Mouse (Mus musculus) MN1 (cell line): ENCODE results near the gene Ank2.

Experiments used
- DNase-seq: peaks from one replicate; pipeline ENCODE4 v3.0.0-alpha.2; 2016; ENCODE audit warnings: low spot score

Gene Ank2

GRCm38 (mm10) chr3:127019728-127020127 is 479.4 kb downstream of the Ank2 start:
- DNase-seq, result no peak

- DNase-seq, result no peak
Observed at GRCm38 (mm10) chr3:127019109-127019508, 480.0 kb downstream of the Ank2 start.

DNA sequence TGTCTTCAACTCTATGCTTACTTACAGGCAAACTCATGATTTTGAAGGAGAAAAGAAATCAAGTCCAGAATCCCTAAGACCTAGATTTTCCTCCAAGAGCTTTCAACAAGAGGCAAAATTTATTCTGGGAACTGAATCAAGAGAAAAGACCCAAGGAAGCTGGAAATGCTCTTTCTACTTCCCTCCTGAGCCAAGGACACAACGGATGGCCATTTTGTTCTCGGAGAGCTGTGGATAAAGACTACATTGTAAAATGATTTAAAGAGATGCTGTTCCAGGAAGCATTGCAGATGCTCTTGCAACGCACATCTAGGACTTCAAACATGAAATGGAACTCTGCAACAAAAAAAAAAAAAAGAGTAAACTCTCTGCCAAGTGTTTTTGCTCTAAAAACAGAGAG is 481.6 kb downstream of the Ank2 start:
- no peak for DNase-seq

- no peak for DNase-seq
Observed at GRCm38 (mm10) chr3:127015596-127015995, 483.6 kb downstream of the Ank2 start.

GRCm38 (mm10) chr3:127015175-127015574 is 484.0 kb downstream of the Ank2 start:
- no peak for DNase-seq

DNA sequence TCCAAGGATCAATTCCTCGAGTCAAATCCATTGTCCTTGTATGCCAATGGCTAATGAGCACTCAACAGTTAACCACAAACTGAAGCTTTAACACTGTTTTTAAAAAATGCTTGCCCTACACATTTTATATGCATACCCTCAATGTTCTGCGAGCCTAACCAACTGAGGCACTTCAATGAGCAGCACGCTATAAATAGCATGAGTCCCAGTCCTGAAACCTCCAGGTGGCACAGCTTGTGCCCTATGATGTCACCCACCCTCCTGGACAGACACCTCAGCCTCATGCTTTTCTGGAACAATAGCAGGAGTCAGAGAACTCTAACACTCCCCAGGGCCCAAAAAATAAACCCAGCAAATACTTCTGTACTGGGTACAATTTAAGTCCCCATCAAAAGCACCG is 485.2 kb downstream of the Ank2 start:
- DNase-seq, result no peak

- DNase-seq, result no peak
Observed at GRCm38 (mm10) chr3:127012525-127012924, 486.6 kb downstream of the Ank2 start.

- no peak for DNase-seq
Observed at GRCm38 (mm10) chr3:127005898-127006673, 493.1 kb downstream of the Ank2 start.

GRCm38 (mm10) chr3:127004860-127005633 is 494.1 kb downstream of the Ank2 start:
- no peak for DNase-seq

DNA sequence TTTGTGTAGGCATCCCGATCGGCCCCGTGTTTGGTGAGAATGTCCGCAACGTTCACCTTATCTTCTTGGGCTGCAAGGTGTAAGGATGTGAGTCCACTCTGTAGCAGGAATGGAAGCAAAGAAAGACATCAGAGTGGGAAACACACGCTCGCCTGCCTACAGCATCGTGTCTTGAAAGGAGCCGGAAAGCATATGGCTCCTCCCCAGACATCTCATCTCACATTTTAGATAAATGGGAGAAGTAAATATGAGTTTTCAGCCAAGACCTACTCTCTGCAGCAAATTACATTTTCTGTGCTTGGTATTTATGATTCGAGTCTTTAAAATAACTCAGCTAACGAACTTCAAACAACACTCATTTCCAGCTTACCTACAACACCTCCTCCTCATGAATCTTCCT is 495.2 kb downstream of the Ank2 start:
- no peak for DNase-seq

- DNase-seq, result no peak
Observed at GRCm38 (mm10) chr3:126998742-126999112, 500.4 kb downstream of the Ank2 start.

DNA sequence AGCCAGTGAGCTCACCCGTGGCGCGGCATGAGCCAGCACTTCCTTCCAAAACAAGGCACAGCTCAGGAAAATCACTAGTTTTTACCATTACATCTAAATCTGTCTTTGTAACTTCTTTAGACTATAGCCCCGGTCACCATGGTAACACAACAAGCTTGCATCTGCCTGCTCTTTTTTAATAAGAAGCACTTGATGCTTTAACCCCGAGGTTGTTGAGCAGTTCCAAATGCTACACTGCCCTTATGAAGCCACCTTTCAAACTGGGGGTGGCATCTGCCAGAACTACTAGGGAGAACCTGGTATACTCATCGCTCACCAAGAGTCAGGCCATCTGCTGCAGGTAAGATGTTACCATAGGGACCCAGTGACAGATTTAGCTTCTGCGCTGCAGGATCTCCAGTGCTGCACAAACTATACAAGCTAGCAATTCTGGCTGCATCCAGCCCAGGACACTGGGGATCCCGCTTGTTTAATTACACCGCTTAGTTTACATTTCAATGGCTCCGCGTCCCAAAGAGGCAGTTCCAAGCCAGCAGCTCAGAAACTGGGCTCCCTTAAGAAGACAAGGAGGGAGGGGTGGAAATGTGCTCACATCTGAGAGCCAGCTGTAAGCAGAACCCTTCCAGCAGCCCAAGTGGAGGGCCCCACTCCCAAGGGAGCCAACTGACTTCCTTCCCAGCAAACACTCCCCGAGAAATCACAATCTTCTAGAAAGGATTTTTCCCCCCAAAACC is 501.0 kb downstream of the Ank2 start:
- DNase-seq, result no peak

DNA sequence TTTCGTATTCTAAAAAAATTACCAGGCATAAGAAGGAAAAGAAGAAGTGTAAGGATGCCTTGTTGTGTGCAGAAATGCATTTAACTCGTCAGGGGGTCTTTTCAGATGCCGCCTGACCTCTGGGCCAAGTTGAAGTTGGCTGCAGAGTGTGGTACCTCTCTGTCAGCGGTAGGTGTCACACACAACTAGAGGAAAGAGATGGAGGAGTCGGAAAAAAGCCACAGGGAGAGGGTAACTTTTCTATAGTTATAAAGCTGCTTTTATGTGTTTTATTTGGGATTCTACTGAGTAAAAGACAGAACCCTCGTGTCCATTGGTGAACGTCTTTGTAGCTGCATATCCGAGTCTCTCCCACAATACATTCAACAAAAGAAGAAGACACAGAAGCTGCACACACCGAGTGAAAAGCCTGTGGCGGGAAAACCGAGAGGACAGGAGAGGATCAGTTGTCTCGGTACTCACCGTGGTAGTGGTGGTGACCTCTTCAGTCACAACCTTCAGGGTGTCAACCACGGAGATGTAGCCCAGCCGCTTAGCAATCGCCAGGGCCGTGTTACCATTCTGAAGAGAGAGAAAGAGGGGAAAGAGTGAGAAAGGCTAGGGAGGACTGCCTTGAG is 501.7 kb downstream of the Ank2 start:
- DNase-seq, result no peak

GRCm38 (mm10) chr3:126996721-126997120 is 502.4 kb downstream of the Ank2 start:
- DNase-seq, result no peak

DNA sequence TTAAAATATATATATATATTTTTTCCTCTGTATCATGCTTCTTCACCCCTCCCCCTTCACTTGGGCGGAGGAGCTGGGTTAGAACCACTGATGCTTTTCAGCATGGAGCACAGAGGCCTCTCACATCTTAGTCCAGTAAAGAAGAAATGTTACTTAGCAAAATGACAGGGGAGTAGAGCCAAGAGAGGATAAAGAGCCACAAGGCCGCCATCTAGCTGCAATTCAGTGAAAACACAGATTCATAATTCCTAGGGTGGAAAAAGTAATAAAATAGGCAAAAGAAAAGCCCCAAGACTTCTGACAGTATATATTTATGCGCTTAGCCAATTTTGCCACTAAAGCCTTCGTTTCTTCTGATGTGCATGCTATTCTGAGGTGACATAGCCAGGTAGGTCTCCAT is 503.2 kb downstream of the Ank2 start:
- DNase-seq, result no peak

DNA sequence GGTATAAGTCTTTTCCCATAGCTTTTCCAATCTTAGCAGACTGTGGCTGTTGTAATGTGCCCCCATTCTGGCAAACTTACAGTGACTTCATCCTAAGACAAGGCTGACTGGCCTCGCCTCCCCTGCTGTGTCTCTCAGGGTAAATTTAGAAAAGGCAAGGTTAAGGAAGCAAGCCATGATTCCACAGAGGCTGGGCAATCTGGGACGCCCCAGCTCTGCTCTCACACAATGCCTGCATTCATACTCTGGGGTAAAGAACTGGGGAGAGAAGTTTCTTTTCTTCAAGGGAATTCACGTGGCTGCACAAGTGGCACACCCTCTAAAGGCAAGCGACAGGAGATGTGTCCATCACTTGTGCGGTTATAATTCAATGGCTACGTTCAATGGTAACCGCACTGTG is 505.0 kb downstream of the Ank2 start:
- no peak for DNase-seq

DNA sequence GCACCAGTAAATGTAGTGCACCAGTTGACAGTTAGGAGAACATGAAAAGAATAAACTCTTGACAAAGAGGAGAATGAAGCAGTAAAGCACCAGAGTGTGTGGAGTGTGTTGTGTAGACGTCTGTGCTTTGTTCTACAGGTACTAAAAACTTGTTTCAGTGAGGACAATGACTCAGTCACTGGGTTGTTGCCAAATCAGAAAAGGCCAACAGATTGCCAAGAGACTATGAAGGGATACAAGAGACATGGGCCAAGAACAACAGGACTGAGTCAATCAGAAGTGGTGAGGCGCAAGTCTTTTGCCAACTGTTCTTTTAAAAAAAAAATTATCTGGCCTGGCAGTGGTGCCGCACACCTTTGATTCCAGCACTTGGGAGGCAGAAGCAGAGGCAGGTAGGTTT is 509.2 kb downstream of the Ank2 start:
- no peak for DNase-seq

DNA sequence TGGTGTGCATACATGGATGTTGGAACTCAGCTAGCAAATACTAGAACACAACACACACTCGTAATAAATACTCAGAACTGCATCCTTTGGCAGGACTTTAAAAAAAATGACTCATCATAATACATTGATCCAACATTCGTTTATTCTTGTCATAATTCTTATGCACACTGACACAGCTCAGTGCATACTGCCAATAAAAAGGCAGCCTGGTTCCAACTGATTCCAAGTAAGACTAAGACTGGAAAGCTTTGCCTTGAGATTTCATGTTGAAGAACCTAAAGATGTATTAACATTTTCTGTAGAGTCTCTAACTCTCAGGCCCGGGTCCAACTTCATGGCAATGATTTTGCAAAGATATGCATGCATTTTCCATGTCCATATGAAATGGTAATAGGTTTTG is 512.5 kb downstream of the Ank2 start:
- DNase-seq, result no peak

- DNase-seq, result no peak
Observed at GRCm38 (mm10) chr3:126982814-126983213, 516.3 kb downstream of the Ank2 start.

- no peak for DNase-seq
Observed at GRCm38 (mm10) chr3:126981163-126981562, 518.0 kb downstream of the Ank2 start.

GRCm38 (mm10) chr3:126979635-126980034 is 519.5 kb downstream of the Ank2 start:
- DNase-seq, result no peak

DNA sequence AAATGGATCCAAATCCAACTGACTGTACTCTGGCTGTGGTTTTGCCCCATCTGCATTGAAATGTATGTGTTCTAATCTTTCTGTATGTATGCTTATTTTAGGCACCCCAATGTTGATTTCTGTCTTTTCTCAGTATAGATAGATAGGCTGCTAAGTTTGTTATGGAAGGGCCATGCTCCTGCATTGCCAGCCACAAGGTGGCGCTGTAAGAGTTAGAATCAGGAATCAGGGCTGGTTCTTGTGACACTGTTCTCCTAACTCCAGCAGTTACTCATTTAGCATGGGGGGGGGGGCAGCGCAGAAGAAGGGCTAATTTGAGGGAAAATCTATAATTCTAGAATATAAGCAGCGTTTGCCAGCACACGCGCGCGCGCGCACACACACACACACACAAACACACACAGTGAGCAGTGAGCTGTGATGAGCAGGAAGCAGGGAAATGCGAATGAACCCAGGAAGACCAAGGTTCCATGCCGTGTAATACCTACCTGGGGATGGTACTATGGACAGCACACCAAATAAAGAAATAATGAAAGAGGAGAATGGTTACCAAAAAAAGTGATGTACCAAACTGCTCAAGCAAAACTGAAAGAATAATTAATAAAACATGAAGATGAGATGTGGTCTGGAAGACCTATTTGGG is 520.3 kb downstream of the Ank2 start:
- no peak for DNase-seq
